22 mouse cellular contexts compared by ENCODE assay signal in genomic region chr5:44244894-44245423, GRCm38 (mm10). TPM values are rescaled to one million over a fixed set of nuclear protein-coding genes. Genes with fewer than 3 reads are reported as not detected.
DNase-seq lines count a peak whose midpoint lies in the region; ATAC-seq and TF ChIP-seq lines count a peak whose summit lies in the region.
"Had no signal": no experiment of that assay in that cellular context is flagged by ENCODE, and none has a peak within 500 bp of the region (broad histone marks: within the 10 kb centered on the region; RNA-seq: fewer than 3 reads in every experiment).

No protein-coding gene starts in this region.

- no peak overlapping the region for H3K9ac ChIP-seq in liver, postnatal 0 days (replicated peaks)
- H3K9ac ChIP-seq in liver, embryonic 11.5 days (ENCODE audit: low read depth, low read length): no peak overlapping the region
- H3K9ac ChIP-seq in stomach, postnatal 0 days (ENCODE audit: low read length): no peak overlapping the region
- H3K9ac ChIP-seq: liver, embryonic 13.5 days; lung, embryonic 15.5 days had no signal

- no peak overlapping the region for H3K4me3 ChIP-seq in liver, postnatal 0 days (ENCODE audit: low read depth, low read length)
- H3K4me3 ChIP-seq in liver, embryonic 11.5 days (ENCODE audit: low read depth, low read length): no peak overlapping the region
- no peak overlapping the region for H3K4me3 ChIP-seq in stomach, postnatal 0 days (ENCODE audit: low read depth, low read length)
- H3K4me3 ChIP-seq: embryonic facial prominence, embryonic 10.5 days; left cerebral cortex, adult 2 months; limb, embryonic 10.5 days; liver, embryonic 13.5 days; lung, embryonic 15.5 days; megakaryocyte, embryonic 14.5 days had no signal

- no peaks in the 10 kb centered on the region for H3K36me3 ChIP-seq in liver, postnatal 0 days (replicated peaks; ENCODE audit: insufficient read depth, low read length)
- H3K36me3 ChIP-seq in liver, embryonic 11.5 days (ENCODE audit: control insufficient read depth, insufficient read depth, low read length): no peaks in the 10 kb centered on the region
- H3K36me3 ChIP-seq in stomach, postnatal 0 days (ENCODE audit: control insufficient read depth, insufficient read depth, low read length): no peaks in the 10 kb centered on the region
- H3K36me3 ChIP-seq: embryonic facial prominence, embryonic 10.5 days; limb, embryonic 10.5 days; liver, embryonic 13.5 days; lung, embryonic 15.5 days had no signal

- H3K4me2 ChIP-seq in liver, postnatal 0 days (ENCODE audit: low read depth, low read length): no peak overlapping the region
- H3K4me2 ChIP-seq in liver, embryonic 11.5 days: no peak overlapping the region
- H3K4me2 ChIP-seq in stomach, postnatal 0 days (replicated peaks; ENCODE audit: low read depth): no peak overlapping the region
- H3K4me2 ChIP-seq: liver, embryonic 13.5 days; lung, embryonic 15.5 days had no signal

- no peak for TF ChIP-seq EP300 in liver, postnatal 0 days (IDR thresholded peaks at IDR 0.05; ENCODE audit: low read depth)
- no peak for TF ChIP-seq EP300 in stomach, postnatal 0 days (optimal IDR thresholded peaks at IDR 0.05)

- H3K4me1 ChIP-seq in liver, postnatal 0 days (ENCODE audit: insufficient read depth): peaks cover 23% of the 10 kb centered on the region
- H3K4me1 ChIP-seq in liver, embryonic 11.5 days (replicated peaks; ENCODE audit: control insufficient read depth, insufficient read depth, low read length): no peaks in the 10 kb centered on the region
- H3K4me1 ChIP-seq in stomach, postnatal 0 days (replicated peaks; ENCODE audit: control insufficient read depth, insufficient read depth): no peaks in the 10 kb centered on the region

- ATAC-seq in liver, postnatal 0 days: no peak
- ATAC-seq in liver, embryonic 11.5 days (replicated peaks; ENCODE audit: low FRiP score): no peak
- ATAC-seq in common myeloid progenitor, adult 5-6 weeks (replicated peaks; ENCODE audit: low read depth, poor library complexity, severe bottlenecking): 0 out of 2 replicates have a peak, but pooled peaks have one; percentile 13
- ATAC-seq in stomach, postnatal 0 days (ENCODE audit: low FRiP score, low TSS enrichment): no peak
- ATAC-seq: inflammation-experienced regulatory T-cells, adult 6 months had no signal

- peak; percentile 54 for TF ChIP-seq CTCF in liver, postnatal 0 days (IDR thresholded peaks at IDR 0.05; ENCODE audit: low read depth)
- TF ChIP-seq CTCF in stomach, postnatal 0 days (IDR thresholded peaks at IDR 0.05; ENCODE audit: low read depth): peak; percentile 27

- no peak overlapping the region for H3K27ac ChIP-seq in liver, postnatal 0 days (ENCODE audit: low read depth)
- no peak overlapping the region for H3K27ac ChIP-seq in liver, embryonic 11.5 days (ENCODE audit: low read depth, low read length)
- no peak overlapping the region for H3K27ac ChIP-seq in stomach, postnatal 0 days (replicated peaks)
- H3K27ac ChIP-seq: embryonic facial prominence, embryonic 10.5 days; left cerebral cortex, adult 2 months; limb, embryonic 10.5 days; liver, embryonic 13.5 days; lung, embryonic 15.5 days had no signal

- 47% methylated on average over 7 of the region's 7 CpGs for WGBS in liver, postnatal 0 days (ENCODE audit: insufficient replicate concordance)
- 55% methylated on average over 7 of the region's 7 CpGs for WGBS in liver, embryonic 11.5 days
- 55% methylated on average over 7 of the region's 7 CpGs for WGBS in stomach, postnatal 0 days

- peak; percentile 16 for DNase-seq in kidney, adult 18-20 months
- DNase-seq in kidney, postnatal 4 days: no peak
- no peak for DNase-seq in liver, postnatal 0 days
- DNase-seq in liver, embryonic 11.5 days (ENCODE audit: low spot score): no peak
- no peak for DNase-seq in stomach, postnatal 0 days (ENCODE audit: low spot score)
- no peak for DNase-seq in Muller cell, postnatal 12 days (ENCODE audit: inconsistent ontology term)
- DNase-seq: adrenal gland, adult 8-10 months; B cell, adult 2 months; cerebellum, adult 8-10 months; gastrocnemius, postnatal 25 days; heart, postnatal 10 days; liver, embryonic 13.5 days; midbrain, embryonic 14.5 days; right cerebral cortex, postnatal 14 days; thymus, adult 2 months had no signal

- no peaks in the 10 kb centered on the region for H3K9me3 ChIP-seq in liver, postnatal 0 days (ENCODE audit: low read length)
- no peaks in the 10 kb centered on the region for H3K9me3 ChIP-seq in liver, embryonic 11.5 days (ENCODE audit: control insufficient read depth, low read length)
- no peaks in the 10 kb centered on the region for H3K9me3 ChIP-seq in stomach, postnatal 0 days (ENCODE audit: control insufficient read depth, low read length)
- H3K9me3 ChIP-seq: embryonic facial prominence, embryonic 10.5 days; limb, embryonic 10.5 days; liver, embryonic 13.5 days; lung, embryonic 15.5 days had no signal

- H3K27me3 ChIP-seq in liver, postnatal 0 days (ENCODE audit: insufficient read depth, low read length): no peaks in the 10 kb centered on the region
- H3K27me3 ChIP-seq in liver, embryonic 11.5 days (replicated peaks; ENCODE audit: control insufficient read depth, insufficient read depth, low read length): no peaks in the 10 kb centered on the region
- H3K27me3 ChIP-seq in stomach, postnatal 0 days (ENCODE audit: control insufficient read depth, insufficient read depth, low read length): no peaks in the 10 kb centered on the region
- H3K27me3 ChIP-seq: lung, embryonic 15.5 days had no signal

RNA-seq across cellular contexts. Expression of gene Tapt1, which starts 18.5 kb away (rescaled TPM):
- 29.8 and 33.3 TPM in 2 replicates for polyA plus RNA-seq in liver, postnatal 0 days (2015; fragmentation: Nextera tagmentation; extraction: Ambion mirVana)
- 49.7 and 51.0 TPM in 2 replicates for polyA plus RNA-seq in liver, embryonic 11.5 days (2014; fragmentation: Nextera tagmentation; extraction: Ambion mirVana)
- total RNA-seq in common myeloid progenitor, adult 5-6 weeks (2017): 91.6 and 105 TPM in 2 replicates
- 17.2 and 18.1 TPM in 2 replicates for polyA plus RNA-seq in stomach, postnatal 0 days (2015; fragmentation: Nextera tagmentation; extraction: Ambion mirVana)
